ENCODE assay signal across 13 mouse cellular contexts in genomic region chr14:9547952-9548351, GRCm38 (mm10).
"Had no signal": no experiment of that assay in that cellular context is flagged by ENCODE, and none has a peak within 500 bp of the region (broad histone marks: within the 10 kb centered on the region; RNA-seq: fewer than 3 reads in every experiment).

No protein-coding gene starts in this region.

- H3K27me3 ChIP-seq: limb, embryonic 15.5 days; liver, embryonic 13.5 days; neural tube, embryonic 13.5 days had no signal

- DNase-seq: kidney, adult 18-20 months; kidney, postnatal 10 days; kidney, postnatal 4 days; liver, embryonic 13.5 days; liver, postnatal 0 days; midbrain, embryonic 14.5 days; right cerebral cortex, postnatal 4 days; spleen, adult 18-20 months; thymus, adult 2 months; thymus, postnatal 25 days had no signal

- H3K4me1 ChIP-seq: limb, embryonic 15.5 days; liver, embryonic 13.5 days; neural tube, embryonic 13.5 days had no signal

- H3K27ac ChIP-seq: layer of hippocampus, adult 2 months; limb, embryonic 15.5 days; liver, embryonic 13.5 days; neural tube, embryonic 13.5 days had no signal

- H3K4me3 ChIP-seq: layer of hippocampus, adult 2 months; limb, embryonic 15.5 days; liver, embryonic 13.5 days; neural tube, embryonic 13.5 days had no signal

- H3K36me3 ChIP-seq: limb, embryonic 15.5 days; liver, embryonic 13.5 days; neural tube, embryonic 13.5 days had no signal

- H3K4me2 ChIP-seq: limb, embryonic 15.5 days; liver, embryonic 13.5 days; neural tube, embryonic 13.5 days had no signal

- ATAC-seq: liver, postnatal 0 days had no signal

- H3K9me3 ChIP-seq: limb, embryonic 15.5 days; liver, embryonic 13.5 days; neural tube, embryonic 13.5 days had no signal

- H3K9ac ChIP-seq: limb, embryonic 15.5 days; liver, embryonic 13.5 days; liver, postnatal 0 days; neural tube, embryonic 13.5 days had no signal
